ENCODE assay signal across 8 mouse cellular contexts in genomic region chr2:38485957-38486931, GRCm38 (mm10). TPM values are rescaled to one million over a fixed set of nuclear protein-coding genes. Genes with fewer than 3 reads are reported as not detected.
DNase-seq lines count a peak whose midpoint lies in the region; ATAC-seq and TF ChIP-seq lines count a peak whose summit lies in the region.

No protein-coding gene starts in this region.

- H3K4me1 ChIP-seq in kidney, postnatal 0 days (replicated peaks; ENCODE audit: insufficient read depth, low read length), result no peaks in the 10 kb centered on the region
- H3K4me1 ChIP-seq in lung, embryonic 16.5 days (replicated peaks; ENCODE audit: control insufficient read depth, insufficient read depth, low read length), result peaks cover 26% of the 10 kb centered on the region
- H3K4me1 ChIP-seq in midbrain, embryonic 14.5 days (ENCODE audit: control insufficient read depth, insufficient read depth, low read length), result no peaks in the 10 kb centered on the region

- H3K4me2 ChIP-seq in kidney, postnatal 0 days (ENCODE audit: low read length), result no peak overlapping the region
- H3K4me2 ChIP-seq in lung, embryonic 16.5 days (ENCODE audit: low read depth, low read length), result no peak overlapping the region
- no peak overlapping the region for H3K4me2 ChIP-seq in midbrain, embryonic 14.5 days (ENCODE audit: low read length)

- no peaks in the 10 kb centered on the region for H3K27me3 ChIP-seq in kidney, postnatal 0 days (ENCODE audit: insufficient read depth, low read length)
- no peaks in the 10 kb centered on the region for H3K27me3 ChIP-seq in lung, embryonic 16.5 days (ENCODE audit: control insufficient read depth, insufficient read depth, low read depth, low read length)
- no peaks in the 10 kb centered on the region for H3K27me3 ChIP-seq in midbrain, embryonic 14.5 days (ENCODE audit: control insufficient read depth, insufficient read depth, low read length)

- 62% methylated on average over 6 of the region's 6 CpGs for WGBS in kidney, postnatal 0 days
- 36% methylated on average over 6 of the region's 6 CpGs for WGBS in lung, embryonic 16.5 days
- WGBS in midbrain, embryonic 14.5 days, result 73% methylated on average over 6 of the region's 6 CpGs

- no peaks in the 10 kb centered on the region for H3K36me3 ChIP-seq in kidney, postnatal 0 days (ENCODE audit: insufficient read depth, low read length)
- H3K36me3 ChIP-seq in lung, embryonic 16.5 days (ENCODE audit: control insufficient read depth, insufficient read depth, low read length), result no peaks in the 10 kb centered on the region
- H3K36me3 ChIP-seq in midbrain, embryonic 14.5 days (ENCODE audit: control insufficient read depth, insufficient read depth, low read length), result no peaks in the 10 kb centered on the region

- peak; percentile 90 for ATAC-seq in kidney, postnatal 0 days (replicated peaks; ENCODE audit: low FRiP score, low read depth)
- ATAC-seq in lung, embryonic 16.5 days (ENCODE audit: low read depth), result peak; percentile 90
- ATAC-seq in midbrain, embryonic 14.5 days (ENCODE audit: low FRiP score, low TSS enrichment), result no peak

- H3K9ac ChIP-seq in kidney, postnatal 0 days (ENCODE audit: low read depth, low read length), result no peak overlapping the region
- H3K9ac ChIP-seq in lung, embryonic 16.5 days (ENCODE audit: low read length), result no peak overlapping the region
- no peak overlapping the region for H3K9ac ChIP-seq in midbrain, embryonic 14.5 days (replicated peaks; ENCODE audit: low read length)

- H3K9me3 ChIP-seq in kidney, postnatal 0 days (replicated peaks; ENCODE audit: low read length), result no peaks in the 10 kb centered on the region
- H3K9me3 ChIP-seq in lung, embryonic 16.5 days (ENCODE audit: control insufficient read depth, low read length), result 0 out of 2 replicates have a peak, but pooled peaks cover 4% of the 10 kb centered on the region
- 0 out of 2 replicates have a peak, but pooled peaks cover 3% of the 10 kb centered on the region for H3K9me3 ChIP-seq in midbrain, embryonic 14.5 days (ENCODE audit: control insufficient read depth, low read length)

- H3K4me3 ChIP-seq in kidney, postnatal 0 days (replicated peaks; ENCODE audit: low read depth, low read length), result no peak overlapping the region
- H3K4me3 ChIP-seq in lung, embryonic 16.5 days (ENCODE audit: low read length), result no peak overlapping the region
- H3K4me3 ChIP-seq in midbrain, embryonic 14.5 days (replicated peaks; ENCODE audit: low read depth, low read length), result no peak overlapping the region

- TF ChIP-seq CTCF in kidney, postnatal 0 days (IDR thresholded peaks at IDR 0.05; ENCODE audit: low read depth), result no peak

- H3K27ac ChIP-seq in kidney, postnatal 0 days, result peak overlapping the region; percentile 42; the same call in 1 of the 2 replicates
- H3K27ac ChIP-seq in lung, embryonic 16.5 days (ENCODE audit: low read length), result peak overlapping the region; percentile 87
- H3K27ac ChIP-seq in midbrain, embryonic 14.5 days (replicated peaks; ENCODE audit: low read depth, low read length), result no peak overlapping the region

- peak; percentile 11 to 21 for DNase-seq in left cerebral cortex, adult 18-20 months (ENCODE audit: low spot score in 2 of 2)
- DNase-seq in left cerebral cortex, adult 11 months (ENCODE audit: low spot score), result no peak
- DNase-seq in cerebellum, adult 11-12 months, result peak; percentile 81
- peak; percentile 80 to 94 for DNase-seq in heart, adult 18-20 months
- DNase-seq in kidney, postnatal 0 days (ENCODE audit: low spot score), result peak; percentile 74
- DNase-seq in urinary bladder, postnatal 25 days (ENCODE audit: low spot score), result peak; percentile 62
- no peak for DNase-seq in midbrain, embryonic 14.5 days

RNA-seq across cellular contexts. Expression of gene Nek6, which starts 25.2 kb away (rescaled TPM):
- 10 to 100 TPM; 25.1 to 30.8 TPM for total RNA-seq in left cerebral cortex, adult 18-20 months (2021)
- total RNA-seq in heart, adult 18-20 months (2021), result 1 to 10 TPM; 2.6 to 4.7 TPM
- 35.1 and 39.2 TPM in 2 replicates for polyA plus RNA-seq in kidney, postnatal 0 days (2015; fragmentation: Nextera tagmentation; extraction: Ambion mirVana)
- 117 and 122 TPM in 2 replicates for polyA plus RNA-seq in lung, embryonic 16.5 days (2015; fragmentation: Nextera tagmentation; extraction: Ambion mirVana)
- 59.8 and 62.3 TPM in 2 replicates for polyA plus RNA-seq in midbrain, embryonic 14.5 days (2014; fragmentation: Nextera tagmentation; extraction: Ambion mirVana)

Comparison
In these comparisons a context has a peak if more than half of its experiments do, and no peak if none do; other contexts are left out.
1. DNase-seq: peak in left cerebral cortex, adult 18-20 months (2 of 2), cerebellum, adult 11-12 months (single experiment), heart, adult 18-20 months (2 of 2), kidney, postnatal 0 days (single experiment) and urinary bladder, postnatal 25 days (single experiment); none in left cerebral cortex, adult 11 months (single experiment) and midbrain, embryonic 14.5 days (single experiment).